Mouse (Mus musculus): ENCODE data around the gene Fbxl8.
A peak's percentile ranks its signal among the peaks of the same experiment; 100 is the strongest.
"Not testable (repeated sequence)": the region's sequence is repeated elsewhere in the genome, so short reads cannot be mapped to it uniquely, and the experiment has no call there.

Gene Fbxl8

DNA sequence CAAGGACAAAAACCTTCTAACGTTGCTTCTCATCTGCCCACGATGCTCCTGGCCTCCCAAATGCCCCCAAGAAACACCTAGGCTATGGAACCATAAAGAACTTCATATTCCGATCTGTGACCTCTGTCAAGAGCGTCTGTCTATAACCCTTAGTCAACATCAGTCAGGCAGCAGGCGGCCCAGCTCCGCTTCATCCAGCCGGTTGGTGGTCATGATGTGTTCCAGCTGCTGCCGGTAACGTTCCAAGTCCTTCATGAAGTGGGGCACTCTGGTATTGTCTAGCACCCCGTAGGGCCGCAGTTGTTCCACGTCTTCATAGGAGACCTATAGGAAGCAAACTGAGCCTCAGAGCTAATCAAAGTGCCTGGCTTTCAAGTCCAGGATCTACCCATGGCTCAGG, 17.4 kb downstream of the Fbxl8 start:
- DNase-seq (ENCODE audit: low read depth, low spot score) = no peak

DNA sequence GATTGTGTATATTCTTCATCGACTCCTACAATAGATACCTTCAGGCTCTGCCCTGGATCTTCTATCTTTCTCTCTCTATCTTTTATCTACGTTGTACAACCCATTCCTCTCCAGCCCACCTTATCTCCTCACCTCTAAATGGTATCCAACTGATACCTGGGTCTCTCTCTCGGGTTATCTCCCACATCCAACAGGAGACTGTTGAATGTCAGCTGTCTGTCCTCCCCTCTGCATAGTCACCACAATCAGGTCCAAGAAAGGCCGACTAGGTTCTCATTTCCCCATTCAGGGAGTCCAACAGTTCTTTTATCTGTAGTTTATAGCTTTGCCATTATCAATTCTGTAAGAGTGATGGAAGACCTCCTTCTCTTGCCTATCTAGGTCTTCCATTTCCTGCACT, 17.8 kb downstream of the Fbxl8 start:
- no peak for DNase-seq (ENCODE audit: low read depth, low spot score)

DNA sequence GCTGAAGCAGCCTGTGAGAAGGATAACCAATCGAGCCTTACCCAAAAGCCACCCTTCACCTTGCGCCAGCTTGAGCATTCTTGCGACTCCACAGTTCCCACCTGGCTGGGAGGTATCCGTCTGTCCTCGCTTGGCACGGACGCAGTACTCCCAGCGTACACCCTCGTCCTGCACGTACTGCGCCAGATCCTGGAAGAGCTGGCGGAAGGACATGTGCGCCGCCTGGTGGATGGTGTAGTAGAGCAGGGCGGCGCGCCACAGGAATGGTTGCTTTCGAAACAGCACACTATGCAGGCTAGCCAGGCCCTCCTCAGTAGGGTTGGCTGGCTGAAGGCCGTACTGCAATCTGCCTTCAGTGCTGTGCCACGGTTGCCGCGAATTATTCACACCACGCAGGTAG, 18.6 kb downstream of the Fbxl8 start:
- no peak for DNase-seq (ENCODE audit: low read depth, low spot score)

DNA sequence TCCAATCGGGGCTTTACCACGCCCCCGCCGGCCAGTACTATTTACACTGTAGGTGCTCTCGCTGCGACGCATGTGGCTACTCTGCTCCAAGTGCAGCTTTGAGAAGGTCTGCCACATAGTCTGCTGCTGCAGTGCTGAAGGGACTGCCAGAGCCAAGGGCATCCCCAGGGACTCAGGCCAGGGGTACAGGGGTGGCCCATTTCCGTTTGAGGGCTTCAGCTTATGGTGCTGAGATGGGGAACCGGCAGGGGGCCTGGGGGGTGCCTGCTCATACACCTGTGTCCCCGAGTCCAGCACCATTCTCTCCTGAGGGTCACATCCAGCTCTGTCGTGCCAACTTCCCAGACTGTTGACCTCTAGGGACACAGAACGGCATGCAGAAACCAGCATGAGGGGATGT, 21.1 kb downstream of the Fbxl8 start:
- no peak for DNase-seq (ENCODE audit: low read depth, low spot score)

DNA sequence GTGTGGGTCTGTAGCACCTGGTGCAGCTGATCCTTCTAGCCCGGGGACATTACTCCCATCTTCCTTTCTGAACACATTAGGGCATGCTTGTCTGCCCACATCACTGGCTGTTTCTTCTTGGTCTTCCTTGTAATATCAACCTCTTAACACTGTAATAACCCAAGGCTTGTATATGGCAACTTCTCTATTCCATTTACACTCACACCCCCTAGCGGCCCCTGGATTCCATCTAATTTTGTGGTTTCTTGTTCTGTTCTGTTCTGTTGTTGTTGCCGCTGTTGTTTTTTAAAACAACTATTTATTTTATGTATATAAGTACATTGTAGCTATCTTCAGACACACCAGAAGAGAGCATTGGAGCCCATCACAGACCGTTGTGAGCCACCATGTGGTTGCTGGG, 22.5 kb downstream of the Fbxl8 start:
- DNase-seq (ENCODE audit: low read depth, low spot score) = no peak

DNA sequence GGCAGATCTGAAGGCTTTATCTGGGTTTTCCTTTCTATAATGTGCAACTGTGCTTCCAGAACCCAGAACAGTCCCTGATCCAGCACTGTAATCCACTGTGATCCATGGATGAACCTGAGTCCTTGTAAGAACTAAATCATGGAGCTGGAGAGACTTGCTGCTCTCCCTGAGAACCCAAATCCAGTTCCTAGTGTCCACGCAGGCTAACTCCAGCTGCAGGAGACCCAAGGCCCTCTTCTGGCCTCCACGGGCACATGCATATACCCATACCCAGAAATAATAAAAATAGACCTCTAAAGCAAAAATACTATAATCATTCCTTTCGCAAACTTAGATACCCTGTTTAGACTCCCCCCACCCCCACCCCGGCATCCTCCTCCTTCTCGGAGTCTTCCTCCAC, 23.8 kb downstream of the Fbxl8 start:
- no peak for DNase-seq (ENCODE audit: low read depth, low spot score)

DNA sequence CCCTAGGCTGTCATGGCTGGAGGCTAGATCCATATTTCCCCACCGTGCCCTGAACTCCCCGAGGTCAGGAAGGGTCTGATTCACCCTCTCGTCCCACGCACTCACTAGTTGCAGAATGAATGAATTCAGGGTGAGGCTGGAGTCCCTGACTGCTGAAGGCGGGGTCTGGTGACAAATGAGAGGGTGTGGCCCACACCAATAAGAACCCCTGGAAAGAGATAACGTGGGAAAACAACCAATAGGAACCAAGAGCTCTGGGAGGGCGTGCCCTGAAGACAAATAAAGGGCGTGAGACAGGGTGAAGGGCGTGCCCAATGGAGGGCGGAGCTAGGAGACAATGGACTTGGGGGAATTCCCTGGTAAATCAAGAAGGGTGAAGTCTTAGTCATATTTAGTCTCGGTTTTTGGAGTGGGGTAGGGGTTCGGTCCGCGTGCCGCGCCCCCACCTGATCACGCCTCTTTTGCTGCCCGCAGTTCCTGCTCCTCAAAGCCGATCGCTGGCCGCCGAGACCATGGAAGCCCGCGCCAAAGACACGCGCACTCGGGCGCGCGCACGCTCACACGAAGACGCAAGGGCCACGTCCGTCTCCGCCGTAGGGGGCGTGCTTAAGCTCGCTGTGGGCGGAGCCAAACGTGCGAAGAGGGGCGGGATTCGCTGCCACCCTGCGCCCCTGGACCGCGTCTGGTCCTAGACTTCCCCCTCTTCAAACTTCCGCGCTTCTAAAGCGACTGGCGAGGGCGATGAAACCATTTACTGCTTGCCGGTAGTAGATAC, 24.7 kb downstream of the Fbxl8 start:
- DNase-seq (ENCODE audit: low read depth, low spot score) = peak; percentile 90

DNA sequence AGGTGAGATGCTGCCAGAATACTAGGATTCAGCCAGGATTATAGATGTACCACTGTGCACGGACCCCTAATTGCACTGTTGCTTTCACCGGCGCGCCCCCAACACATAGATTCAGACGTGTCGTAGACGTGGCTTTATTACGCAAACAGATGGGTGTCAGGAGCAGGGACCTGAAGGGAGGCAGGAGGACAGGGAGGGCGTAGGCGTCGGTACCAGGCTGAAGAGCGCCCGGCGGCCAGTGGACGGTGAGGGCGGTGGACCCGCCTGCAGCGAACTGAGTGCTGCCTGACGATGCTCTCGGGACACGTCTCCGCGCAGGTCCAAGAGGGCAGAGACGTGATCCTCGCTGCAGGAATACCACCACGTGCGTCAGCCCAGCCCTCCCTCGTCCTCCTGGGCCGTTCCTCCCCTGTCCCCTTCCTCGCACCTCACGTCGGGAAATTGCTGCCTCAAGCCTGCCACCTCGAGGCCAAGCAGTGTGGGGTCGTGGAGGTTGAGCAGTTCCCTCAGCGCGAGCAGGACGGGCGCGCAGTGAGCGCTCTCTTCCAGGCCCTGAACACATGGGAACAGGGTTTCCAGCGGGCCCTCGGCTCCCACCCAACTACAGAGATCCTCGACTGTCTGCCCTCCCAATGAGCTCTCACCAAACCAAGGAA, 25.5 kb downstream of the Fbxl8 start, which contains the start of gene 4931428F04Rik:
TSS of gene 4931428F04Rik (minus strand) at position 60 of the 656 bp plus-strand sequence.
- no peak for DNase-seq (ENCODE audit: low read depth, low spot score)

DNA sequence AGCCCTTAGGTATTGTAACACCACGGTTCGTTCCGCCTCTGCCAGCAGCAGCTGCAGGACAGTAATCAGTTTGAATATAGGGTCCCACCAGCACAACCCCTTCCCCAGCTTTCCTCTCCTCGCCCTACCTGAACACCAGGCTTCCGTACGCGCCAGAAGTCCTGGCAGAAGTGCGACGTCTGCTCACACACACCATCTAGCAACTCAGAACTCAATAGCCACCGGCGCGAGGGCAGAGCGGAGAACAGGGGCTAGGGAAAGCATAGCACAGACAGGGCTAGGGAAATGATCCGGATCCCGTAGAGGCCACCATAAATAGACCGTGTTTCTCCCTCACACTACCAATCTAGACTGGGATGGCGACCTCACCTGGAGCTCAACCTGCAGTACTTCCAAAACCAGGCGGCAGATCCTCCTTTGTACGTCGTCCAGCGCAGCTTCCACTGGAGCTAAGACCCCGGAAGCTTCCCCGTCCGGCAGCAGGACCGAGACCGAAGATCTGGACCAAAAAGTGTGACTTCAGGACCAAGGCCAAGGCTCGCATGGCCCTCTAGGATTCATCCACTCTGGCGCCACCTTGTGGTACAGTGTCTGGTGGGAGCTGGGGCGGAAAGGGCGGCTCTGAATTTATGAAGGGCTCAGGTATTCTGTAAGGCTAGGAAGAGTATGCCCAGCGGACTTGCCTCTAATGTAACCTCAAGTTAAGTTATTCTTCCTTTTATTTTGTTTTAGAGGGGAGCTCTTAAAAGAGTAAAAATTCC, 26.3 kb downstream of the Fbxl8 start:
- peak; percentile 54 for DNase-seq (ENCODE audit: low read depth, low spot score)

DNA sequence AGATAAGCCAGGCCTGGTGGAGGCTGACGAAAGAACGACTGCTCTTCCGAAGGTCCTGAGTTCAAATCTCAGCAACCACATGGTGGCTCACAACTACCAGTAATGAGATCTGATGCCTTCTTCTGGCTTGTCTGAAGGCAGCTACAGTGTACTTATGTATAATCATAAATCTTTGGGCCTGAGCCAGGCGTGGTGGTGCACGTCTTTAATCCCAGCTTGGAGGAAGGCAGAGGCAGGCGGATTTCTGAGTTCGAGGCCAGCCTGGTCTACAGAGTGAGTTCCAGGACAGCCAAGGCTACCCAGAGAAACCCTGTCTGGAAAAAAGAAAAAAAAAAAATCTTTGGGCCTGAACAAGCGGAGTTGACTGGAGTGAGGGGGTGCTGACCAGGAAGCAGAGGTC, 26.9 kb downstream of the Fbxl8 start:
- DNase-seq (ENCODE audit: low read depth, low spot score) = not testable (repeated sequence)

DNA sequence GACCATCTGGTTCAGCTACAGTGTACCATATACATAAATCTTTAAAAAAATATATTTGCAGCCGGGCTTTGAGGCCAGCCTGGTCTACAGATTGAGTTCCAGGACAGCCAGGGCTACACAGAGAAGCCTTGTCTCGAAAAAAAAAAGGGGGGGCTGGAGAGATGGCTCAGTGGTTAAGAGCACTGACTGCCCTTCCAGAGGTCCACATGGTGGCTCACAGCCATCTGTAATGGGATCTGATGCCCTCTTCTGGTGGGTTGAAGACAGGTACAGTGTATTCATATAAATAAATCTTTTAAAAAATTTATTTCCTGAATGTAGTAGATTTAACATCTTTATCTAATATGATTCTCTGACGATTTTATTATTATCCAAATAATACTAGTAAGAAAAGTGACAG, 27.4 kb downstream of the Fbxl8 start:
- DNase-seq (ENCODE audit: low read depth, low spot score) = not testable (repeated sequence)

DNA sequence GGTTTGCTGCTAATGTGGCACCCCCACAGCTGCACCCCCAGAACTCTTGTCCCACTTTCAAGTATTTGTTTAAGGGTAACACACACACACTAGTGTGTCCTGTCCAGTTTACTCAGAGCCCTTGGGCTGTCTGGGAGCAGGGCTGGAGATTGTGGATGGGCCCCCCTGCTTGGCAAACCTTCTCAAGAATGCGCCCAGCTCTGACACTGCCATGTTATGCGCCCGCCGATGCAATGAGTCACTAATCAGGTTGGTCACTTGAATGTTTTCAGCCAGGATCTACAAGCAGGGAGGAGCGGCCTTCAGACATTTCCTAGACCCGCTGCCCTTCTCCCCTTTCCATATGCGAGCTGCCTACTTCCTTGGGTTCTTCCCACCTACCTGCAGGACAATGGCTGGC, 28.0 kb downstream of the Fbxl8 start:
- no peak for DNase-seq (ENCODE audit: low read depth, low spot score)

DNA sequence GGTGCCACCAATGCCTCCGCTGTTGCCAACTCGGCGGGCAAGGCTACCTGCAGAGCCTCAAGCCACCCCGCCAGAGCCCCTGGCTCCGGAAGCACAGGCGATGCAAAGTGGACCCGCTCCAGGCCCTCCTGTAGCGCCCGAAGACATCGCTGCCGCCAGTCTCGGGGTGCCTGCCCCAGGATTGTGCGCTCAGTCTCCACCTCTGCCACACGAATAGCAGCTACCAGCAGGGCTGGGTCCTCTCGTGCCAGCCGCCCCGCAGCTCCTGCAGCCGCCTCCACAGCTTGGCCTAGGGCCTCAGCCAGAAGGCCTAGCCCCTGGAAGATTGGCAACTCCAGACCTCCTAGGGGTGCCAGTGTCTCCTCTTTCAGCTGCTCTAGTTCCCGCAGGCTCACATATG, 29.0 kb downstream of the Fbxl8 start:
- no peak for DNase-seq (ENCODE audit: low read depth, low spot score)

DNA sequence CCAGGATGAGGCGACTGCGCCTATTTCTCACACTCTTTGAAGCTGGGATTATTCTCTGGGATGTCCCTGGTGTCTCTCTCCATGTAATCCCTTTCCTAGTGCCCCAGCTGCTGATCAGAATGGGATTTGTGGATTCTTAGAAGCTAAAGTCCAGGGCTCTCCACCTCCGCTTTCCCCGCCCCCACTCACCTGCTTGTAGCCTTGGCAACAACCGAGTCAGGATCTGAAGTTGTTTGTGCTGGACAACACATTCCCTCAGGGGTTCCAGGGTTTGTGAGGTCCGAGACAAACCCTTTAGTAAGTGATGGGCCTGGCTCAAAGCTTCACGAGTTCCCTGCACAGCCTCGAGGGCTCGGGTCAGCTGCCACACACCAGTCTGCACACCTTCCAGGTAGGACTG, 30.3 kb downstream of the Fbxl8 start:
- no peak for DNase-seq (ENCODE audit: low read depth, low spot score)

DNA sequence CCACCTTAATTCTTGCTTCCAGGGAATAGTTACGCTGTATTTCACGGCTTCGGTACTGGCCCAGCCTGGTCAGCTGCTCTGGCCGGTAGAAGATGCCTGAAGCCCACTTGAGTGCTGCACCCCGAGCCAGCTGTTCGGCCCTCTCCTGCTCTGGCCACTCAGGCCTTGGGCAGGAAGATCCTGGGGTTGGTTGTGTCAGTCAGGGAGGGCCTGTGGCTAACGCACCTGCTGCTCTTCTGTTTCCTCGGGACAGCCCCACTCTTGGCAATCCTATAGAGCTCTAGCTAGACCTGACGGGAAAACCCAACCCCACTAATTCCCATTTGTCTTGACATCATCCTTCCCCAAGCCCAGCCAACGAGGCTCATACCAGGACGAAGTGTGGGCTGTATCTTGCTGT, 30.8 kb downstream of the Fbxl8 start:
- no peak for DNase-seq (ENCODE audit: low read depth, low spot score)

DNA sequence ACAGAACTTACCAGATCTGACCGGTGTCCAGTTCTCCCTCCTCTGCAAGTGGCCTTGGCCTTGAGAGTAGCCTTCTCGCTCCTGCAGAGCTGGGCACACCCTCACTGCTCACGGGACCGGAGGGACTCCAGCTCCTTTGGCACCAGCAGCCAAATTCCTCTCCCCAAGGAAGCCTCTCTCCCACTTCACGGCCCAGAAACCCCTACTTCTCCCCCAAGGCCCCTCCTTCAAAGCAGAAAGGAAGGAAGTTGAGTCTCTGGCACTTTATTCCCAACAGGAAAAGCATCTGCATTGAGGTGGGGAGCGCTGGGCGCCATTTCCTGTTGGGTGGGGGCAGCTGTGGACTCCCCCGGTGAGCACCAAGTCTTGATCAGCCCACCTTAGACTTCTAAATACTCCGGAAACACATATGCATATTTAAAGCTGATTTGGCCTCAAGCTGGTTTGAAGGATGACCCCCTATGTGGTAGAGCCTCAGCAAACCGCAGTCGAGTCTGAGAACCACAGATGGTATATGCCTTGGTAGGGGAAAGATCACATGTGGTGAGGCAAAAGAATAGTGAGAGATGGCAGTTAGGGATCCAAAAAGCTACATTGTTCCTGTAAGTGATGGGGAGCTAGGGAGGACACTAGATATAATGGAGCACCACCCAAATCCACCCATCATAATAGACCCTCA, 31.6 kb downstream of the Fbxl8 start, which contains the start of gene Exoc3l:
TSS of gene Exoc3l (minus strand) at position 207 of the 679 bp plus-strand sequence.
- no peak for DNase-seq (ENCODE audit: low read depth, low spot score)

DNA sequence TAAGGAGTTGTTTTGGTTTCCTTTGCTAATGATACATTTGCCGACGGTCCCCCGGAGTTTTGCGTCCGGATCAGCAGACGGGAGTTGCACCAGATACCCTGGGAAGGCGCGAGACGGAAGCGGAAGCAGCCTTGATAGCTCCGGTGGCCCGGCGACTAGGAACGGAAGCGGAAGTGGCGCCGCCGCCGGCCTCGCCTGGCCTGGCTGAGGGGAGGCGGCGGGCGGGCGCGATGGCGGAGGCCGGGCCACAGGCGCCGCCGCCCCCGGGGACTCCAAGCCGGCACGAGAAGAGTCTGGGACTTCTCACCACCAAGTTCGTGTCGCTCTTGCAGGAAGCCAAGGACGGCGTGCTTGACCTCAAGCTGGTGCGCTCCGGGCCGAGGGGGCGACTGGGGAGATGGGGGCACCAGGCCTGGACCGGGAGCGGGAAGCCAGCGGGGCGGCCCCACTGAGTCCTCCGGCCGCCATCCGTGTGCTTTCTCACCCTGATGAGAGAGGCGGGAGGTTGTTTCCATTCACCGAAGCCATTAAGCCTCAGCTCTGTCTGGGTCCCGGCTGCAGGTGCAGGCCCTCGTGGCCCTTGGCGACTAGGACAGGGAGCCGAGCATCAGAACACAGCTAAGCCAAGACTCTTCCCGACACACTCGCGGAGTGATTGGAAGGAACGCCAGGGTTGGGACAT, 33.2 kb downstream of the Fbxl8 start, which contains the start of gene E2f4:
TSS of gene E2f4 (plus strand) at position 153 of the 682 bp plus-strand sequence.
- DNase-seq (ENCODE audit: low read depth, low spot score) = peak; percentile 74

DNA sequence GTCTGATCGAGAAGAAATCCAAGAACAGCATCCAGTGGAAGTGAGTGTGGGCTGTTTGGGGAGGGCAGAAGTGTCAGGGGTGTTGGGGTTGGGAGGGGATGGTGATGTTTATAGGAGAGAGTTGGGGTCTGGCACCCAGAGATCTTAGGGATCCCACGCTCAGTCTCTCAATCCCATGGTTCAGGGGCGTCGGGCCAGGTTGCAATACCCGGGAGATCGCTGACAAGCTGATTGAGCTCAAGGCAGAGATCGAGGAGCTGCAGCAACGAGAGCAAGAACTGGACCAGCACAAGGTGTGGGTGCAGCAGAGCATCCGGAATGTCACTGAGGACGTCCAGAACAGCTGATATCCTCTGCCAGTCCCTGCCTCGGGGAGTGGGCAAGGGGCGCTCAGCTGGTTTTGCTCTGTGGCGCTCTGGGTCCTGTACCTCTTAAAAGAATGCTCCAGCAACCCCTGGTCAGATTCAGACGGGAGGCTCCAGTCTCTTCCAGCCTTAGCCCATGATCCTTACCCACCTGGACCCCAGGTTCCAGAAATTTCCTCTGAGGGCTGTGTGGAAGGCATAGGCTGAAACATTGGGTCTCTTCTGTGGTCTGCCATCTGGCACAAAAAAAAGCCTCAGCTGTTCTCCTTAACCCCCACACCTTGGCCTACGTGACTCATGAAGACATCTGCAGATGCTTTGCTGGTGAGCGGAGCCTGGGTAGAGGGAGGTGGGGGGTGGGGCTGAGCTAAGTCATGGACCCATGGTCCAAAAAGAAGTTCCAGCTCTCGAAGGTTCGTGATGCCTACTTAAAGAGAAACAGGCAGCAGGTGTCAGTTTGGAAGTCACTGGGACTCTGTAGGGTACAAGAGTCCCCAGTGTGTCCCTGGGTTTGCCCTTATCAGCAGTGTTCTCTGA, 34.2 kb downstream of the Fbxl8 start:
- DNase-seq (ENCODE audit: low read depth, low spot score) = no peak

DNA sequence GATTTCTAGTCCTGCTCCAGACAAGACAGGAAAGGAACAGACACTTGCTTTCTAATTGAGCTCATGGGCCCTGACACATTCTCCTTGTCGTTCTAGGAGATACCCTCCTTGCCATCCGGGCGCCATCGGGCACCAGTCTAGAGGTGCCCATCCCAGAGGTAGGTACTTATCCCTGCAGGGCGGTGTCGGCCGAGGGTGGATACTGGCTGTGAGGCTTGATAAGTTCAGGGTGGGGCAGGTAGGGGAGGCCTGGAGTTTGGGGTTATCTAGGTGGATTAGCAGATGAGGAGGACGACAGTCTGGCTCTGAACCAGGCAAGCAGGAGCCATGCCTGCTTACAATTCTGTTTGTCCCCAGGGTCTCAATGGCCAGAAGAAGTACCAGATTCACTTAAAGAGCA, 35.5 kb downstream of the Fbxl8 start:
- no peak for DNase-seq (ENCODE audit: low read depth, low spot score)

DNA sequence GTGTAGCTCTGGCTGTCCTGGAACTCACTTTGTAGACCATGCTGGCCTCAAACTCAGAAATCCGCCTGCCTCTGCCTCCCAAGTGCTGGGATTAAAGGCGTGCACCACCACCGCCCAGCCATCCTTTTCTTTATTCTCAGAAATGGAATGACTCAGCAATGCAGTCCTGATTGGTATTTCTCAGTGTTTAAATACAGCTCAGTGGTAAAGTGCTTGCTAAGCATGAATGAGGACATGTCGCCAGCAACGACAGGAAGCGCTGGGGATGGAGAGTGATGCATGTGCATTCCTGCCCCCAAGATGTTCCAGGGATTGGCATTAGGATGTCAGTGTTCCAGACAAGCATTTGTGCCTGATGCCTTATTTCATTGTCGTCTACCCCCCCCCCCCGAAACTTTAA, 38.9 kb downstream of the Fbxl8 start:
- DNase-seq (ENCODE audit: low read depth, low spot score) = no peak
